Mouse (Mus musculus): Measurements from ENCODE around the gene Olfr669. TPM values are rescaled to one million over a fixed set of nuclear protein-coding genes. Genes with fewer than 3 reads are reported as not detected.
"Not testable (repeated sequence)": the region's sequence is repeated elsewhere in the genome, so short reads cannot be mapped to it uniquely, and the experiment has no call there.

The Olfr669 gene
- not detected in 2 replicates for polyA plus RNA-seq (2014; fragmentation: Nextera tagmentation; extraction: Ambion mirVana)

DNA sequence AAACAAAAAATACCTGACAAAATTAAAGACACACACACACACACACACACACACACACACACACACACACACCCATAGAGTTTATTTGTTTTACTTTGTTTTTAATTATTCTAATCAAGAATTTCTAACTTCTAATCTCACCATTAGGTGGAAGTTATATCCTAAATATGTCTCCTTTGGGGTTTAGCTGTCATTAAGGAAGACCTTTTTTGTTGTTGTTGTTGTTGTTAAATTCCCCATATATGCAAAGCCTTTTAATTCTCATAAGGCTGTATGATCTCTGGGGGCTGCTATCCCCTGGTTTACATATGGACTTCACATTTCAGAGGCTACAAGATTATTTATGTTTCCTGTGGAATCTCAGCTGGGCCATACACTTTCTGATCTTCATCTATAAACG, at the start of gene Olfr669:
TSS of gene Olfr669 (plus strand) at position 301 of the 400 bp plus-strand sequence.
- Histone ChIP-seq H3K27ac (ENCODE audit: low read depth, low read length) (no peak within 1 kb of the TSS), H3K36me3 (ENCODE audit: control insufficient read depth, insufficient read depth, low read length) (no peaks in the 10 kb centered on the region), H3K27me3 (ENCODE audit: control insufficient read depth, insufficient read depth, low read length) (no peaks in the 10 kb centered on the region), H3K4me2 (replicated peaks; ENCODE audit: low read depth, low read length) (no peak within 1 kb of the TSS), H3K9me3 (ENCODE audit: control insufficient read depth, low read length) (no peaks in the 10 kb centered on the region), H3K4me1 (replicated peaks; ENCODE audit: control insufficient read depth, insufficient read depth, low read length) (no peaks in the 10 kb centered on the region), H3K4me3 (ENCODE audit: low read depth, low read length) (no peak within 1 kb of the TSS), H3K9ac (ENCODE audit: low read depth, low read length) (no peak within 1 kb of the TSS)
- 79% methylated on average over 1 of the region's 1 CpGs for WGBS
- ATAC-seq (ENCODE audit: low FRiP score) = no peak
- no peak for DNase-seq (ENCODE audit: low spot score)

DNA sequence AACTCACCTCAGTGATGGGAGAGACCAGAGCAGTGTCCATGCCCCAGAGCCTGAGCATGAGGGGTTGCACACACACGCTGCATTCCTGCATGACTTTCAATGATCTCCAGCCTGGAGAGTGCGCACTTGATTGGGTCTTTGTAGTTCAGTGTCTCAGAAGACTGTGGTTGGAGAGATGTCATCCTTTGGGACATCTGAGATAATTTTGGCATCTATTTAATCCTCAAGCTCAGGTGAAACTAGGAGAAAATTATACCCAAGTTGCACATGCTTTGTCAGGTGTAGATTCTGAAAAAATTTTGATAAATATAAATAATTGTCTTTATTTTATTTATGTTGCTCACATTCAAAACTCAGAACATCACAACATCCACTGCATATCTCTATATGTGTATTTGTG, 38.2 kb upstream of the Olfr669 start, which contains the start of gene Olfr666:
TSS of gene Olfr666 (minus strand) at position 101 of the 400 bp plus-strand sequence.
- no peak within 1 kb of the TSS for H3K4me2 ChIP-seq (replicated peaks; ENCODE audit: low read depth, low read length)
- no peaks in the 10 kb centered on the region for H3K36me3 ChIP-seq (ENCODE audit: control insufficient read depth, insufficient read depth, low read length)
- ATAC-seq (ENCODE audit: low FRiP score) = no peak
- no peak within 1 kb of the TSS for H3K4me3 ChIP-seq (ENCODE audit: low read depth, low read length)
- WGBS = 84% methylated on average over 2 of the region's 2 CpGs
- H3K9ac ChIP-seq (ENCODE audit: low read depth, low read length) = no peak within 1 kb of the TSS
- no peaks in the 10 kb centered on the region for H3K27me3 ChIP-seq (ENCODE audit: control insufficient read depth, insufficient read depth, low read length)
- no peaks in the 10 kb centered on the region for H3K9me3 ChIP-seq (ENCODE audit: control insufficient read depth, low read length)
- H3K27ac ChIP-seq (ENCODE audit: low read depth, low read length) = no peak within 1 kb of the TSS
- H3K4me1 ChIP-seq (replicated peaks; ENCODE audit: control insufficient read depth, insufficient read depth, low read length) = no peaks in the 10 kb centered on the region
- no peak for DNase-seq (ENCODE audit: low spot score)

DNA sequence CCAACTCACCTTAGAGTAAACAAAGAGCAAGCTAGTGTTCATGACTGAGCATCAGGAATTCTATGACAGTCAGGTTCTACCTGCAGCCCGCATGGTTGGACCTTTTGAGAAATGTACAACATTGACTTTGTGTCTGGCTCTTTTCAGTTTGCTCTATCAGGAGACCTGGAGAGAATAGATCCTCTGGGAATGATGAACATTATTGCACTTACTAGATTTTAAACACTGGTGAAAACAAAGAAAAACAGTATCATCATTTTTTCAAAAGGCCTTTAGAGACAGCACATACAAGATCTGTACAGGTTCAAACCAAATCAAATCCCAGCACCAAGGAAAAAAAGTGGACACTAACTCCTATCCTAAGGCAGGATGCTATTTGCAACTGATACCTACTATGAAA, 12.7 kb upstream of the Olfr669 start, which contains the start of gene Olfr667:
TSS of gene Olfr667 (minus strand) at position 101 of the 400 bp plus-strand sequence.
- Histone ChIP-seq H3K27me3 (ENCODE audit: control insufficient read depth, insufficient read depth, low read length) (no peaks in the 10 kb centered on the region), H3K9me3 (ENCODE audit: control insufficient read depth, low read length) (no peaks in the 10 kb centered on the region), H3K4me1 (replicated peaks; ENCODE audit: control insufficient read depth, insufficient read depth, low read length) (no peaks in the 10 kb centered on the region), H3K4me2 (replicated peaks; ENCODE audit: low read depth, low read length) (no peak within 1 kb of the TSS), H3K27ac (ENCODE audit: low read depth, low read length) (no peak within 1 kb of the TSS), H3K36me3 (ENCODE audit: control insufficient read depth, insufficient read depth, low read length) (no peaks in the 10 kb centered on the region), H3K9ac (ENCODE audit: low read depth, low read length) (no peak within 1 kb of the TSS), H3K4me3 (ENCODE audit: low read depth, low read length) (no peak within 1 kb of the TSS)
- WGBS = 88% methylated on average over 1 of the region's 1 CpGs
- no peak for ATAC-seq (ENCODE audit: low FRiP score)
- no peak for DNase-seq (ENCODE audit: low spot score)

DNA sequence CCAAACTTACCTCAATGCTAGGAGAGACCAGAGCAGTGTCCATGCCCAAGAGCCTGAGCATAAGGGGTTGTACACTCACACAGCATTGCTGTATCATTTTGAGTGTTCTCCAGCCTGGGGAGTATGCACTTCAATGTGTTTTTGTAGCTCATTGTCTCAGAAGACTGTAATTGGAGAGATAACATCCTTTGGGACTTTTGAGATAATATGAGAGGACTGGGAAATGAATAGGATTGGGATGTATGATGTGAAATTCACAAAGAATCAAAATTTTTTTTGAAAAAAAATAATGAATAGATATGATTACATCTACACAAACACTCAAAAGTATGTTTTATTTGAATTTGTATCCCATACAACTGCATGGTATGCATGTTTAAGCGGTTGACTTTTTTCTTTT, 6.1 kb upstream of the Olfr669 start, which contains the start of gene Olfr668:
TSS of gene Olfr668 (minus strand) at position 101 of the 400 bp plus-strand sequence.
- ATAC-seq (ENCODE audit: low FRiP score) (no peak), DNase-seq (ENCODE audit: low spot score) (no peak)
- H3K9ac ChIP-seq (ENCODE audit: low read depth, low read length) = no peak within 1 kb of the TSS
- no peak within 1 kb of the TSS for H3K27ac ChIP-seq (ENCODE audit: low read depth, low read length)
- H3K4me2 ChIP-seq (replicated peaks; ENCODE audit: low read depth, low read length) = no peak within 1 kb of the TSS
- no peaks in the 10 kb centered on the region for H3K4me1 ChIP-seq (replicated peaks; ENCODE audit: control insufficient read depth, insufficient read depth, low read length)
- no peak within 1 kb of the TSS for H3K4me3 ChIP-seq (ENCODE audit: low read depth, low read length)
- H3K27me3 ChIP-seq (ENCODE audit: control insufficient read depth, insufficient read depth, low read length) = no peaks in the 10 kb centered on the region
- H3K9me3 ChIP-seq (ENCODE audit: control insufficient read depth, low read length) = no peaks in the 10 kb centered on the region
- WGBS = 82% methylated on average over 1 of the region's 1 CpGs
- H3K36me3 ChIP-seq (ENCODE audit: control insufficient read depth, insufficient read depth, low read length) = no peaks in the 10 kb centered on the region

DNA sequence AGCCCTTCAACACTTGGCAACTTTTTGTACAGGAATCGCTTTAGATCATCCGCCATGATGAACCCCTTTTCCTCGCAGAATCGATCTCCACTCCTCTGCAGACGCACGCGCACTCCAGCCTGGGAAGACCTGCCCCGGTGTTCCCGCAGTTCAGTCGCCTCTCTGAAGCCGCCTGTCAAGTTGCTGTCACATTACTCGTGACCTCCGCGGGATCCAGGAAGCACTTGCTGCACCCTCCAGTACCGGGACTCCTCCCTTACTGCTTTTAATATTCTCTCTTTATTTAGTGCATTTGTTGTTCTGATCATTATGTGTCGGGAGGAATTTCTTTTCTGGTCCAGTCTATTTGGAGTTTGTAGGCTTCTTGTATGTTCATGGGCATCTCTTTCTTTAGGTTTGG, 16.2 kb downstream of the Olfr669 start:
- DNase-seq (ENCODE audit: low spot score); H3K9ac ChIP-seq (ENCODE audit: low read depth, low read length); H3K9me3 ChIP-seq (ENCODE audit: control insufficient read depth, low read length); H3K4me1 ChIP-seq (replicated peaks; ENCODE audit: control insufficient read depth, insufficient read depth, low read length); H3K27ac ChIP-seq (ENCODE audit: low read depth, low read length); H3K27me3 ChIP-seq (ENCODE audit: control insufficient read depth, insufficient read depth, low read length); H3K4me3 ChIP-seq (ENCODE audit: low read depth, low read length); H3K4me2 ChIP-seq (replicated peaks; ENCODE audit: low read depth, low read length); ATAC-seq (ENCODE audit: low FRiP score); H3K36me3 ChIP-seq (ENCODE audit: control insufficient read depth, insufficient read depth, low read length): not testable (repeated sequence)
- 94% methylated on average over 16 of the region's 16 CpGs for WGBS

DNA sequence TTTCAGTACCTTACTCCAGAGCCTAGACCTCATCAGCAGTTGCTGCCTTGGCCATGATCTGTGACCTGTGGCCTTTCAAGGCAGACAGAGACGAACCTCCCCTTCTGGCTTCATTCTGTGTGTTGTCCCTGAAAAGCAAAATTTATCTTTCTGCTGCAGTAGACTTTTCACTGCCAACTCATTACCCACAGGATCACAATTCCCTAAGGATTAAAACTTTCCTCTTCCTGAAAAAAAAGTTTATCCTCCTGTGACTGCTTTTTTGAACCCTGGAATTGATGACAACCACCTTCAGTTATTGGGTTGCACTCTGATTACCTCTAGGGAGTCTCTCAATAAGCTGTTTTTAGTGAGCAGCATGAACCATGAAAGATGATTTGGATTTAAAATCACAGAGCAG, 28.5 kb downstream of the Olfr669 start, which contains the start of gene Olfr670:
TSS of gene Olfr670 (minus strand) at position 101 of the 400 bp plus-strand sequence.
- H3K4me3 ChIP-seq (ENCODE audit: low read depth, low read length) = no peak within 1 kb of the TSS
- no peak within 1 kb of the TSS for H3K4me2 ChIP-seq (replicated peaks; ENCODE audit: low read depth, low read length)
- no peak within 1 kb of the TSS for H3K27ac ChIP-seq (ENCODE audit: low read depth, low read length)
- no peak within 1 kb of the TSS for H3K9ac ChIP-seq (ENCODE audit: low read depth, low read length)
- WGBS = 60% methylated on average over 1 of the region's 1 CpGs
- H3K4me1 ChIP-seq (replicated peaks; ENCODE audit: control insufficient read depth, insufficient read depth, low read length) = no peaks in the 10 kb centered on the region
- no peaks in the 10 kb centered on the region for H3K36me3 ChIP-seq (ENCODE audit: control insufficient read depth, insufficient read depth, low read length)
- no peaks in the 10 kb centered on the region for H3K27me3 ChIP-seq (ENCODE audit: control insufficient read depth, insufficient read depth, low read length)
- no peak for ATAC-seq (ENCODE audit: low FRiP score)
- no peaks in the 10 kb centered on the region for H3K9me3 ChIP-seq (ENCODE audit: control insufficient read depth, low read length)
- DNase-seq (ENCODE audit: low spot score) = no peak

DNA sequence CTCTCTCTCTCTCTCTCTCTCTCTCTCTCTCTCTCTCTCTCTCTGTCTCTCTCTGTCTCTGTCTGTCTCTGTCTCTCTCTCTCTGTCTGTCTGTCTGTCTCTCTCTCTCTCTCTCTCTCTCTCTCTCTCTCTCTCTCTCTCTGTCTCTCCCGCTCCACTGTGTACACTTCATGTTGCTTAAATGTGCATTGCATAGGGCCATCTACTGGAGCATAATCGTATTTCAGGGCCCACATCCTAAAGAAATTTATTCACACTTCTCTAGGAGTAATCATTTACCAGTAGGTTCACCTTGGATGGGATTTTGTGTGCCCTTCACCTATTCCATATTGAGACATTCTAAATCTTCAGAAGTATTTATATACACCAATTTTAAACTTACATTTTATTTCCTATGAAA, 38.5 kb downstream of the Olfr669 start:
- ATAC-seq (ENCODE audit: low FRiP score) = not testable (repeated sequence)

DNA sequence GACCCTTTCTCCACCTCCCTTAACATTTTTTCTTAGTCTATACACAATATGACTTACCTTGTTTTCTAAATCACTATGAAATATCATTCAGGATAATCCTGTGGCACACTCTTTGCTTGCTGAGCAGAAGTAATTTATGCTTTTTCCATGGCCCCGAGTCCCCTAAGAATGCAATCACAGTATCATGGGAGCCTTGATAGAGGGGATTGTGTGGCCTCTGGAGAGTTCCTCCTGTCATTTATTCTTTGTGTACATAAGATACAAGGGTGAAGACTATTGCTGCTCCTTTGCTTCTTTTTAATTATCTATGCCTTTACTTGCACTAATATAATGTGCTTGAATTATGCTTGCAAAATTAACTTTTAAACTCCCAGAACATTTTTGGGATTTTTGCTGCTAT, 45.0 kb downstream of the Olfr669 start, which contains the start of gene Olfr671:
TSS of gene Olfr671 (minus strand) at position 101 of the 400 bp plus-strand sequence.
- H3K27me3 ChIP-seq (ENCODE audit: control insufficient read depth, insufficient read depth, low read length) = no peaks in the 10 kb centered on the region
- H3K9ac ChIP-seq (ENCODE audit: low read depth, low read length) = no peak within 1 kb of the TSS
- DNase-seq (ENCODE audit: low spot score) (no peak), ATAC-seq (ENCODE audit: low FRiP score) (no peak)
- WGBS = 91% methylated on average over 1 of the region's 1 CpGs
- no peaks in the 10 kb centered on the region for H3K9me3 ChIP-seq (ENCODE audit: control insufficient read depth, low read length)
- H3K36me3 ChIP-seq (ENCODE audit: control insufficient read depth, insufficient read depth, low read length) = no peaks in the 10 kb centered on the region
- H3K4me3 ChIP-seq (ENCODE audit: low read depth, low read length) = no peak within 1 kb of the TSS
- no peak within 1 kb of the TSS for H3K4me2 ChIP-seq (replicated peaks; ENCODE audit: low read depth, low read length)
- H3K27ac ChIP-seq (ENCODE audit: low read depth, low read length) = no peak within 1 kb of the TSS
- no peaks in the 10 kb centered on the region for H3K4me1 ChIP-seq (replicated peaks; ENCODE audit: control insufficient read depth, insufficient read depth, low read length)

More for the DNA sequence above, 38.5 kb downstream of the Olfr669 start:
- H3K27ac ChIP-seq (ENCODE audit: low read depth, low read length); H3K4me2 ChIP-seq (replicated peaks; ENCODE audit: low read depth, low read length); H3K9me3 ChIP-seq (ENCODE audit: control insufficient read depth, low read length); H3K4me3 ChIP-seq (ENCODE audit: low read depth, low read length); DNase-seq (ENCODE audit: low spot score); H3K4me1 ChIP-seq (replicated peaks; ENCODE audit: control insufficient read depth, insufficient read depth, low read length); H3K27me3 ChIP-seq (ENCODE audit: control insufficient read depth, insufficient read depth, low read length); H3K9ac ChIP-seq (ENCODE audit: low read depth, low read length); H3K36me3 ChIP-seq (ENCODE audit: control insufficient read depth, insufficient read depth, low read length): not testable (repeated sequence)
- 76% methylated on average over 2 of the region's 2 CpGs for WGBS
